Mouse (Mus musculus): ENCODE data around the gene Mdfic.

GRCm38 (mm10) chr6:15745313-15745712 is 24.9 kb downstream of the Mdfic start:
- TF ChIP-seq EP300 (IDR thresholded peaks at IDR 0.05; ENCODE audit: low read depth) = no peak
- no peak for TF ChIP-seq CTCF (IDR thresholded peaks at IDR 0.05; ENCODE audit: low read depth)
